Mouse (Mus musculus) neural tube, embryonic 11.5 days (tissue): ENCODE measurements at regions not wholly inside any gene's neighbourhood (a gene's known extent, or its start where the extent isn't known, plus 50 kb on each side); places are given as distances from the start of the nearest gene placed in this dataset.
A peak's percentile ranks its signal among the peaks of the same experiment; 100 is the strongest.

Source experiments
- ATAC-seq: fragments of 200-750 bp; cut with Nextera tagmentation; 2 replicates; pipeline ENCODE4 v1.8.0; 2017; ENCODE audit warnings: moderate number of reproducible peaks, mild to moderate bottlenecking, moderate TSS enrichment, moderate library complexity; ENCODE audit not compliant: insufficient read depth, low FRiP score, low TSS enrichment
- DNase-seq: peaks from one replicate; pipeline ENCODE4 v3.0.0-alpha.2; 2015; ENCODE audit warnings: low spot score
- H3K27ac ChIP-seq: fragments of 300-500 bp; sonication (generic); 2 replicates; pipeline ENCODE4 v1.5.1; 2014; ENCODE audit warnings: low read depth, mild to moderate bottlenecking, low read length
- H3K27me3 ChIP-seq: fragments of 300-500 bp; sonication (generic); 2 replicates; pipeline ENCODE4 v1.6.1; 2014; ENCODE audit warnings: mild to moderate bottlenecking, low read length, mixed read lengths; ENCODE audit not compliant: control insufficient read depth, insufficient read depth
- H3K36me3 ChIP-seq: fragments of 300-500 bp; sonication (generic); 2 replicates; pipeline ENCODE4 v1.6.1; 2014; ENCODE audit warnings: mild to moderate bottlenecking, low read length, moderate library complexity, mixed read lengths; ENCODE audit not compliant: control insufficient read depth, insufficient read depth
- H3K4me1 ChIP-seq: fragments of 300-500 bp; sonication (generic); 2 replicates; pipeline ENCODE4 v1.6.1; 2014; ENCODE audit warnings: low read length, mixed read lengths; ENCODE audit not compliant: control insufficient read depth, insufficient read depth
- H3K4me2 ChIP-seq: fragments of 300-500 bp; sonication (generic); 2 replicates; pipeline ENCODE4 v1.6.1; 2014; ENCODE audit warnings: low read depth, mild to moderate bottlenecking, moderate library complexity
- H3K4me3 ChIP-seq: fragments of 300-500 bp; sonication (generic); 2 replicates; pipeline ENCODE4 v1.5.1; 2014; ENCODE audit warnings: low read depth, low read length
- H3K9ac ChIP-seq: fragments of 300-500 bp; sonication (generic); 2 replicates; pipeline ENCODE4 v1.6.1; 2014; ENCODE audit warnings: mild to moderate bottlenecking, low read length
- H3K9me3 ChIP-seq: fragments of 300-500 bp; sonication (generic); 2 replicates; pipeline ENCODE4 v1.6.1; 2016; ENCODE audit warnings: low read length; ENCODE audit not compliant: control insufficient read depth
- WGBS: fragments of 180-500 bp; shearing (Covaris S2); extraction: QIAGEN DNeasy Blood & Tissue Kit; methylation state at CpG from one replicate; pipeline ENCODE4 v1.1.7; 2014; 5-methylcytosine and 5-hydroxymethylcytosine counted together

DNA sequence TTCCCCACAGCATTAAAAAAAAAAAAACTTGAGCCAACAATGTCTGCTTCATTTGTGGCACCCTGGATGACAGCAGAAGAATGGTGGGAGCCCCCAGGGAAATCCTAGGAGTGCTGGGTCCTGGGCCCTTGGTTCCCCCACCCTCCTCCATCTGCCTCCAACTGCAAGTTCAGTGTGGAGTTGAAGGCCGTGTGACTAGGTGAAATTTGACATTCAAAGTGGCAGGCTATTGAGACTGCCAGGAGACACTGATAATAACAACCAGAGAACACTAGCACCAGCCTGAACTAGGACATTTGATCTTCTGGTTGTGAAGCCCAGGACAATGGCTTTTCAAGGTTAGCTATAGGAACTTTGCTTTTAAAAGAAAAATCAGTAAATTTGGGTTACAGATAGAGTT, 74.0 kb downstream of the Adamts15 start:
- 58% methylated on average over 1 of the region's 1 CpGs for WGBS
- Histone ChIP-seq H3K4me1 (no peaks in the 10 kb centered on the region), H3K4me2 (no peak overlapping the region), H3K36me3 (no peaks in the 10 kb centered on the region), H3K9ac (no peak overlapping the region), H3K27ac (no peak overlapping the region), H3K4me3 (no peak overlapping the region), H3K27me3 (no peaks in the 10 kb centered on the region), H3K9me3 (no peaks in the 10 kb centered on the region)
- DNase-seq (no peak), ATAC-seq (no peak)

DNA sequence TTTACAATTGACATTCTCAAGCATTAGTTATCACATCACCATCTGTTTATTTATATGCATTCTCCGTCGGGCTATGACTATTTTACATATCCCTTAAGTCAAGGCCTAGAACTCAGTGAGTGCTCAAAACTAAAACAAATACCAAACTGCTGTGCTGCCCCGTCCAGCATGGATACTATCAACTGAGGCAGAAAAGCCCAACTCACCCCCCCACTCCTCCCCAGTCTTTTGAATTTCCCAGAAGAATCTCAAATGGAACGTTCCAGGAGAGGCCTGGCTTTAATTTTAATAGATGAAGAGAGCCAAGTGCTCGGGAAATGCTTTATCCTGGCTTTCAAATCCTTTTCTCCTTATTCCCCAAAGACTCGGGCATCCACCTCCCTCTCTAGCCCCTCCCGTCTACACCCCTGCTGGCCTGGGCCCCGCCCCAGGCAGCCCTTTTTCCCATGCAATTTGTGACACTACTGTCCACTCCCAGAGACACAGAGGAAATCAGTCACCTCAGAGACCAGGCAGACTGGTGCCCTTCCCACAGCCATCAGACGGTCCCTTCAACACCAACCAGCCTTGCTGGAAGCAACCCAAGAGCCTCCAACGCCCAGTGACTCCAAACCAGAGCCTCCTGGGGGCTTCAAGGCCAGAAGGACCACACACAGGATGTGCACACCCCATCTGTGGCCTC, 76.5 kb downstream of the Adamts15 start:
- no peak for ATAC-seq
- H3K4me1 ChIP-seq, result no peaks in the 10 kb centered on the region
- 66% methylated on average over 10 of the region's 10 CpGs for whole genome bisulfite sequencing
- H3K4me2 ChIP-seq, result no peak overlapping the region
- H3K27ac ChIP-seq, result no peak overlapping the region
- no peaks in the 10 kb centered on the region for H3K36me3 ChIP-seq
- H3K4me3 ChIP-seq, result no peak overlapping the region
- H3K9ac ChIP-seq, result no peak overlapping the region
- no peaks in the 10 kb centered on the region for H3K9me3 ChIP-seq
- DNase-seq, result no peak
- H3K27me3 ChIP-seq, result no peaks in the 10 kb centered on the region

DNA sequence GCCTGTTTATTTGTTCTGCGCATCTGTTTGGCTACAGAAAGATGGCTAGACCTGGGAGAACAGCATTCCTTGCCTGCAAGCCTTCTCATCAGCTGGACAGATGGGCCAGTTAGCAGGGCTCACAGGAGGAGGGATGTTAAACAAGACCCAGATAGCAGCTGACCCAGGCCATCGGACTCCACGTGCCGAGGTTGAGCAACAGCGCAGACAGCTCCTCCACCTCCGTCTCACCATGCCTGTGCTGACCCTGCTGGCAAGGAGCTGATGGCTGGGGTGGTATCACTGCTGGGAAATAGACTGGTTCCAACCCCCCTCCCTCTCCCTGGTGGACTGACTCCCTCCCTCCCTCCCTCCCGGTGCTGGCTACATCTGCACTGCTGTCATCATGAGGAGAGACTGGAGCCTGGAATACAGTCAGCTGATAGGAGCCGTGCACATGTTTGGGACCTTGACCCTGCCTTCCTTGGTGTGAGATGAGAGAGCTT, 78.1 kb downstream of the Adamts15 start:
- DNase-seq, result peak; percentile 19
- Histone ChIP-seq H3K27me3 (no peaks in the 10 kb centered on the region), H3K36me3 (no peaks in the 10 kb centered on the region), H3K27ac (no peak overlapping the region), H3K9ac (no peak overlapping the region), H3K4me2 (no peak overlapping the region), H3K4me1 (no peaks in the 10 kb centered on the region), H3K9me3 (no peaks in the 10 kb centered on the region), H3K4me3 (no peak overlapping the region)
- no peak for ATAC-seq
- 62% methylated on average over 7 of the region's 8 CpGs for WGBS

DNA sequence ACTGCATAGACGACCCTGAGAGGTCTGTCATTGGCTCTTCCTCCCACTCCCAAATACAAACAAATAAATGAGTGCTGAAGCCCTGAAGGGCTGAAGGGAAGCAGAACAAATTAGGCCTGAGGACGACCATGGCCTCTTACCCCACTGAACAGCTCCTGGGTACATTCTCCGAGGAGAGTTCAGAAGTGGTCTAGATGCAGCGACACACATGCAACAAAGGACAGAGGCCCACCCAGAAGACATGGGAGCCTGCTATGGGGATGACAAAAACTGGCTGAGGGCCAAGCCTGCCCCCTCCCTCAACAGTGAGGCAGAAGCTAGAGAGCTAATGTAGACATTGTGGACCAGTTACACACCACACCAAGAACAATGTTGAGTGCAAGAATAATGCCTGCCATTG, 87.3 kb downstream of the Adamts15 start:
- Histone ChIP-seq H3K9ac (no peak overlapping the region), H3K4me3 (no peak overlapping the region), H3K36me3 (no peaks in the 10 kb centered on the region), H3K4me2 (no peak overlapping the region), H3K27me3 (no peaks in the 10 kb centered on the region), H3K4me1 (0 out of 2 replicates have a peak, but pooled peaks cover 4% of the 10 kb centered on the region), H3K27ac (no peak overlapping the region), H3K9me3 (no peaks in the 10 kb centered on the region)
- 30% methylated on average over 4 of the region's 4 CpGs for WGBS
- ATAC-seq (no peak), DNase-seq (no peak)

DNA sequence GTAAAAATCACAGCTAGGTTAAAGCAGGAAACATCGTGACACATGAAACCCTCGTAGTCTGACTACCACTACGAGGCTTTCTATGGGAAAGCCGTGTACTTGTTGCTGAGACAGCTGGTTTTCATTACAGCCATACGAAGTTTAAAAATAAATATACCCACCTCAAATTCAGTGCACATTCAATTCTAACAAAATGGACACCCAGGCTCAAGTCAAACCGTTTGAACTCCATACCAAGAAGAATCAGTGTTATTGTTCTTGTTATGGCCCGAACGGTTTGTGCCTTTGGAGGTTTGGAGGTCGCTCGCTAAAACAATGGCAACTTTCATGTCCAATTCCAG, 87.7 kb downstream of the Adamts15 start:
- no peak overlapping the region for H3K9ac ChIP-seq
- H3K4me3 ChIP-seq, result no peak overlapping the region
- H3K27ac ChIP-seq, result 0 out of 2 replicates have a peak overlapping the region, but pooled peaks have one; percentile 40
- 52% methylated on average over 10 of the region's 10 CpGs for WGBS
- 0 out of 2 replicates have a peak, but pooled peaks cover 4% of the 10 kb centered on the region for H3K4me1 ChIP-seq
- H3K9me3 ChIP-seq, result no peaks in the 10 kb centered on the region
- no peak overlapping the region for H3K4me2 ChIP-seq
- DNase-seq (peak; percentile 49), ATAC-seq (no peak)
- no peaks in the 10 kb centered on the region for H3K27me3 ChIP-seq
- no peaks in the 10 kb centered on the region for H3K36me3 ChIP-seq

DNA sequence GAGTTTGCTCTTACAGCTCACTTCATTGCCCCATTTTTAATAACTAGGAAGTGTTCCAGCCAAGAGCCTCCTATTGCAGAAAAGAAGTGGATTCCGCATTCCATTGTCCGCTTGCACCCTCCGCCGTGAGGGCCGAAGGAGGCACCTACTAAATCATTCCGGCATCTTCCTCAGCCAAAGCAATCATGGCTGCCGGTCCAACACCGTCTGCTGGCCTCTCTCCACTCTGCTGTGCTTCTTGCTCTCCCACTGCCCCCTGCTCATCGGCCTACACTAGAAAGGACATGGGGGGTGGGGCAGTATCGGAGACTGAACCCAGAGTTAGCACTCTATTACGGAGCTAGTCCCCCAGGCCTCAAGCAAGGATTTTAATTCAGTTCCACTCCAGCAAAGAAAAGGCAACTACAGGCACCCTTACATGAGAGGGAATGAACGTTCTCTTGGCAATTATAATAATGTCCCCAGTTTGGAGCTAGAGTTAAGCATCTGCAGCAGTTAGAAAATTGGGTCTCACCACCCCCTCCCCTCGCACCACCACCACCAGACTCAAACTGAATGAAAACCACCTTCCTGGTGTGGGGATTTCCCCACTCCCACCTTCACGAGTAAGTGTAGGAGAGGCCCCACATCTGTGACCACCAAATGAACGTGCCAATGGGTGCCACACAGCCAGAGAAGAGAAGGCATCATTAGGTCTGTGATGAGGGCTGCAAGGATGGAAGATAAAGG, 88.3 kb downstream of the Adamts15 start:
- no peaks in the 10 kb centered on the region for H3K36me3 ChIP-seq

DNA sequence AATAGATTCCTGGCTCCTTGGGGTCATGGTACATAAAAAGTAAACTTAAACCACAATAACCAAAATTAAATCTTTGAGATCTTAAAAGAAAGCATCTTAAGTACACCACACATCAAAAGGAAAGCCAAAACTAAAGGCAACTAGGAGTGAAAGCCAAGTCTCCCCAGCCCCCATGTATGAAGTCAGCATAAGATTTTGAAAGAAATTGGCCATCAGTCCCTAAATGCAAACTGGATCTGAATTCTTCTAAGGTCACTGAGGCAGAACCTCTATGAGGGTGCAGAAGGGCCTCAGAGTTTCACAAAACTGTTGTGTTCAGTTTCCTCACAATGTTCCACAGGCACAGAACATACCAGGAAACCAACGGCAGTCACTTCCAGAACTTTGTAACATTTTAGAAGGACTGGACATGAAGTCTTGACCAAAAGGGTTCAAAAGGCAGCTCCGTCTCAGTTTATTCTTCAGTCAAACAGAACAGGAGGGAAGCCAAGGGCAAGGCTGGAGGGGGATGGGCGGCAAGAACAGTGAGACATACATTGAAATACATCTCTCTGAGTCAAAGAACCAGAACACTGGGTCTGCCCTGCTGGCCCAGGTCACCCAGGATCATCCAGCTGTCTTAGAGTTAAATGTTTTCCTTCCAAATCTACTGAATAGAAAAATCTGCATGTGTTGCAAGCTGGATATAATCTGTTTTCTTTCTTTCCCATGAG, 92.9 kb downstream of the Adamts15 start:
- H3K4me1 ChIP-seq, result 0 out of 2 replicates have a peak, but pooled peaks cover 4% of the 10 kb centered on the region
- WGBS, result 82% methylated on average over 3 of the region's 3 CpGs
- no peaks in the 10 kb centered on the region for H3K27me3 ChIP-seq
- ATAC-seq (no peak), DNase-seq (no peak)
- H3K36me3 ChIP-seq, result no peaks in the 10 kb centered on the region
- no peaks in the 10 kb centered on the region for H3K9me3 ChIP-seq
- H3K4me2 ChIP-seq, result no peak overlapping the region
- no peak overlapping the region for H3K4me3 ChIP-seq
- H3K27ac ChIP-seq, result no peak overlapping the region
- H3K9ac ChIP-seq, result no peak overlapping the region

More for the DNA sequence above, 88.3 kb downstream of the Adamts15 start:
- 74% methylated on average over 15 of the region's 15 CpGs for WGBS
- Histone ChIP-seq H3K27me3 (no peaks in the 10 kb centered on the region), H3K27ac (0 out of 2 replicates have a peak overlapping the region, but pooled peaks have one; percentile 40), H3K4me1 (0 out of 2 replicates have a peak, but pooled peaks cover 4% of the 10 kb centered on the region), H3K4me3 (no peak overlapping the region), H3K9me3 (no peaks in the 10 kb centered on the region), H3K4me2 (no peak overlapping the region), H3K9ac (no peak overlapping the region)
- no peak for DNase-seq
- no peak for ATAC-seq

DNA sequence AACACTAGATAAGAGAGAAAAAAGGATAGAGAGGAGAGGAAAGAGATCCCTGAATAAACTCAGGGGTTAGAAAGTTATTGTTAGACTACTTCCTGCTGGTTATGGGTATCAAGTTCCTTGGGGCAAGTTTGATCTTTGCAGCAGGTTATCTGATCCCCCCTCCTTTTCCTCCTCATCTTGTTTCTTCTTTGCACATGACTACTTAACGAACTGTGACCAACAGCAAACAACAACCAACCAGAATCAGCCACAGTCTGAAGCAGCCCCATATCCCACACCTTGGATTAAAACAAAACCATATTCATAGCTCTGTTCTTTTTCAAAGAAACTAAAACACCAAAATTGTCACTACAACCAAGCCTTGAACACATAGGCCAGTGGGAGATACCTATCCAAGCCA, 94.5 kb downstream of the Adamts15 start:
- DNase-seq (no peak), ATAC-seq (no peak)
- H3K9ac ChIP-seq, result no peak overlapping the region
- WGBS, result 65% methylated on average over 1 of the region's 1 CpGs
- H3K9me3 ChIP-seq, result no peaks in the 10 kb centered on the region
- H3K27me3 ChIP-seq, result no peaks in the 10 kb centered on the region
- H3K36me3 ChIP-seq, result no peaks in the 10 kb centered on the region
- H3K4me1 ChIP-seq, result no peaks in the 10 kb centered on the region
- H3K4me3 ChIP-seq, result no peak overlapping the region
- H3K4me2 ChIP-seq, result no peak overlapping the region
- no peak overlapping the region for H3K27ac ChIP-seq
